Mouse (Mus musculus) bone marrow macrophage, adult 2 months (primary cell): ENCODE measurements around the gene Scrg1.

Experiments
- CTCF ChIP-seq: IDR thresholded peaks from 2 replicates; pipeline ENCODE4 v1.5.1; 2012; ENCODE audit warnings: low read depth, mild to moderate bottlenecking, low read length, moderate library complexity
- POLR2A ChIP-seq: IDR thresholded peaks from 2 replicates; pipeline ENCODE4 v1.6.1; 2012; ENCODE audit warnings: mild to moderate bottlenecking, low read depth, low read length, borderline replicate concordance

GRCm38 (mm10) chr8:57409333-57409732 lies 46.4 kb upstream of the Scrg1 start:
- TF ChIP-seq CTCF (no peak), POLR2A (no peak)
